Mouse (Mus musculus) forebrain, embryonic 14.5 days (tissue): ENCODE results near the gene Trim41. TPM values are rescaled to one million over a fixed set of nuclear protein-coding genes. Genes with fewer than 3 reads are reported as not detected.

ENCODE experiments used
- ATAC-seq: fragments of 200-750 bp; cut with Nextera tagmentation; 2 replicates; pipeline ENCODE4 v1.8.0; 2017; ENCODE audit warnings: mild to moderate bottlenecking, moderate library complexity
- DNase-seq: peaks from one replicate; pipeline ENCODE4 v3.0.0-alpha.2; 2015; ENCODE audit warnings: low spot score
- H3K27ac ChIP-seq: fragments of 300-500 bp; sonication (generic); 2 replicates; pipeline ENCODE4 v1.5.1; 2014; ENCODE audit warnings: low read depth, mild to moderate bottlenecking, control low read depth, low read length, moderate library complexity
- H3K27me3 ChIP-seq: fragments of 300-500 bp; sonication (generic); replicated peaks from 2 replicates; pipeline ENCODE4 v1.6.1; 2014; ENCODE audit warnings: low read length, control low read depth, mixed read lengths; ENCODE audit not compliant: control insufficient read depth, insufficient read depth
- H3K36me3 ChIP-seq: fragments of 300-500 bp; sonication (generic); 2 replicates; pipeline ENCODE4 v1.6.1; 2014; ENCODE audit warnings: low read length, control low read depth; ENCODE audit not compliant: control insufficient read depth, insufficient read depth
- H3K4me1 ChIP-seq: fragments of 300-500 bp; sonication (generic); 2 replicates; pipeline ENCODE4 v1.6.1; 2014; ENCODE audit warnings: antibody characterized with exemption, low read length, control low read depth; ENCODE audit not compliant: control insufficient read depth, insufficient read depth
- H3K4me2 ChIP-seq: fragments of 300-500 bp; sonication (generic); 2 replicates; pipeline ENCODE4 v1.6.1; 2014; ENCODE audit warnings: mild to moderate bottlenecking, control low read depth, low read length
- H3K4me3 ChIP-seq: fragments of 300-500 bp; sonication (generic); 2 replicates; pipeline ENCODE4 v1.5.1; 2014; ENCODE audit warnings: low read depth, low read length, control low read depth
- H3K9ac ChIP-seq: fragments of 300-500 bp; sonication (generic); 2 replicates; pipeline ENCODE4 v1.6.1; 2014; ENCODE audit warnings: mild to moderate bottlenecking, low read length, control low read depth, moderate library complexity
- H3K9me3 ChIP-seq: fragments of 300-500 bp; sonication (generic); replicated peaks from 2 replicates; pipeline ENCODE4 v1.6.1; 2016; ENCODE audit warnings: low read length, control low read depth, mixed read lengths; ENCODE audit not compliant: control insufficient read depth
- WGBS: fragments of 180-500 bp; shearing (Covaris S2); extraction: QIAGEN DNeasy Blood & Tissue Kit; methylation state at CpG from one replicate; pipeline ENCODE4 v1.1.7; 2014; 5-methylcytosine and 5-hydroxymethylcytosine counted together
- polyA plus RNA-seq: library from polyadenylated mRNA; unstranded; fragments of >200 nt; fragmentation: Nextera tagmentation; extraction: Ambion mirVana; gene quantifications from 2 replicates; pipeline ENCODE4 v1.2.1, GENCODE M21; 2014

Trim41 gene
- polyA plus RNA-seq, 1 experiment from 2014 or later = 3.2 TPM

GRCm38 (mm10) chr11:48813782-48814181, 3.4 kb downstream of the Trim41 start:
- no peak for DNase-seq
- peaks cover 51% of the 10 kb centered on the region for H3K36me3 ChIP-seq
- no peak overlapping the region for H3K27ac ChIP-seq
- H3K9me3 ChIP-seq = no peaks in the 10 kb centered on the region
- H3K9ac ChIP-seq = no peak overlapping the region
- no peak for ATAC-seq
- H3K27me3 ChIP-seq = no peaks in the 10 kb centered on the region
- H3K4me3 ChIP-seq = no peak overlapping the region
- H3K4me1 ChIP-seq = peaks cover 14% of the 10 kb centered on the region
- no peak overlapping the region for H3K4me2 ChIP-seq

- Histone ChIP-seq H3K4me3 (no peak overlapping the region), H3K9me3 (no peaks in the 10 kb centered on the region), H3K27ac (no peak overlapping the region), H3K36me3 (peaks cover 82% of the 10 kb centered on the region), H3K27me3 (no peaks in the 10 kb centered on the region), H3K9ac (no peak overlapping the region), H3K4me1 (peaks cover 6% of the 10 kb centered on the region), H3K4me2 (no peak overlapping the region)
- 88% methylated on average over 2 of the region's 2 CpGs for WGBS
- ATAC-seq (no peak), DNase-seq (no peak)
Measured at GRCm38 (mm10) chr11:48810142-48810541, 7.0 kb downstream of the Trim41 start.

- Histone ChIP-seq H3K4me2 (no peak overlapping the region), H3K4me3 (no peak overlapping the region), H3K9me3 (no peaks in the 10 kb centered on the region), H3K9ac (no peak overlapping the region), H3K27ac (no peak overlapping the region), H3K27me3 (no peaks in the 10 kb centered on the region), H3K4me1 (no peaks in the 10 kb centered on the region), H3K36me3 (peaks cover 86% of the 10 kb centered on the region)
- ATAC-seq (no peak), DNase-seq (no peak)
- 72% methylated on average over 4 of the region's 4 CpGs for WGBS
Measured at GRCm38 (mm10) chr11:48809434-48809830, 7.7 kb downstream of the Trim41 start.

GRCm38 (mm10) chr11:48808737-48809433, 8.3 kb downstream of the Trim41 start:
- no peak overlapping the region for H3K4me3 ChIP-seq
- ATAC-seq = peak; percentile 22; the same call in 1 of the 2 replicates
- no peaks in the 10 kb centered on the region for H3K9me3 ChIP-seq
- DNase-seq = no peak
- H3K27me3 ChIP-seq = no peaks in the 10 kb centered on the region
- H3K9ac ChIP-seq = no peak overlapping the region
- WGBS = 66% methylated on average over 16 of the region's 16 CpGs
- H3K36me3 ChIP-seq = peaks cover 87% of the 10 kb centered on the region
- no peak overlapping the region for H3K4me2 ChIP-seq
- no peak overlapping the region for H3K27ac ChIP-seq
- H3K4me1 ChIP-seq = no peaks in the 10 kb centered on the region

GRCm38 (mm10) chr11:48808304-48808646, 8.9 kb downstream of the Trim41 start:
- Histone ChIP-seq H3K4me1 (no peaks in the 10 kb centered on the region), H3K9me3 (no peaks in the 10 kb centered on the region), H3K36me3 (peaks cover 94% of the 10 kb centered on the region), H3K4me3 (no peak overlapping the region), H3K9ac (no peak overlapping the region), H3K27me3 (no peaks in the 10 kb centered on the region), H3K4me2 (no peak overlapping the region), H3K27ac (no peak overlapping the region)
- DNase-seq (no peak), ATAC-seq (no peak)

- H3K27ac ChIP-seq = no peak overlapping the region
- H3K36me3 ChIP-seq = peaks cover 99% of the 10 kb centered on the region
- H3K9ac ChIP-seq = no peak overlapping the region
- no peaks in the 10 kb centered on the region for H3K9me3 ChIP-seq
- 71% methylated on average over 14 of the region's 14 CpGs for WGBS
- H3K4me3 ChIP-seq = no peak overlapping the region
- no peak overlapping the region for H3K4me2 ChIP-seq
- no peaks in the 10 kb centered on the region for H3K4me1 ChIP-seq
- no peaks in the 10 kb centered on the region for H3K27me3 ChIP-seq
- ATAC-seq (peak; percentile 27), DNase-seq (no peak)
Measured at GRCm38 (mm10) chr11:48807563-48808303, 9.4 kb downstream of the Trim41 start.

GRCm38 (mm10) chr11:48806856-48807562, 10.1 kb downstream of the Trim41 start:
- no peak overlapping the region for H3K27ac ChIP-seq
- peaks cover 99% of the 10 kb centered on the region for H3K36me3 ChIP-seq
- peak; percentile 38 for ATAC-seq
- H3K9me3 ChIP-seq = no peaks in the 10 kb centered on the region
- H3K4me2 ChIP-seq = no peak overlapping the region
- WGBS = 53% methylated on average over 21 of the region's 21 CpGs
- no peaks in the 10 kb centered on the region for H3K27me3 ChIP-seq
- no peak overlapping the region for H3K9ac ChIP-seq
- DNase-seq = no peak
- no peak overlapping the region for H3K4me3 ChIP-seq
- H3K4me1 ChIP-seq = peaks cover under 1% of the 10 kb centered on the region; the same call in 1 of the 2 replicates

- DNase-seq (no peak), ATAC-seq (no peak)
- Histone ChIP-seq H3K4me3 (no peak overlapping the region), H3K27me3 (no peaks in the 10 kb centered on the region), H3K4me1 (peaks cover 11% of the 10 kb centered on the region), H3K4me2 (no peak overlapping the region), H3K9ac (no peak overlapping the region), H3K36me3 (peaks cover 88% of the 10 kb centered on the region), H3K27ac (no peak overlapping the region), H3K9me3 (no peaks in the 10 kb centered on the region)
- WGBS = 89% methylated on average over 2 of the region's 2 CpGs
Measured at GRCm38 (mm10) chr11:48804922-48805321, 12.2 kb downstream of the Trim41 start.

- Histone ChIP-seq H3K4me3 (no peak overlapping the region), H3K27ac (no peak overlapping the region), H3K4me1 (peaks cover 15% of the 10 kb centered on the region), H3K9me3 (no peaks in the 10 kb centered on the region), H3K4me2 (no peak overlapping the region), H3K27me3 (no peaks in the 10 kb centered on the region), H3K36me3 (peaks cover 79% of the 10 kb centered on the region), H3K9ac (no peak overlapping the region)
- no peak for ATAC-seq
- 93% methylated on average over 2 of the region's 2 CpGs for WGBS
- no peak for DNase-seq
Measured at GRCm38 (mm10) chr11:48803988-48804387, 13.2 kb downstream of the Trim41 start.
